Mouse (Mus musculus): ENCODE measurements at regions not wholly inside any gene's neighbourhood (a gene's known extent, or its start where the extent isn't known, plus 50 kb on each side); places are given as distances from the start of the nearest gene placed in this dataset.

- no peaks in the 10 kb centered on the region for H3K27me3 ChIP-seq (ENCODE audit: control insufficient read depth, insufficient read depth, low read length)
- DNase-seq (ENCODE audit: low spot score, missing footprints) (peak; percentile 60), ATAC-seq (ENCODE audit: low FRiP score) (no peak)
- no peak overlapping the region for H3K27ac ChIP-seq (ENCODE audit: low read depth, low read length)
- no peak overlapping the region for H3K4me2 ChIP-seq
- H3K9me3 ChIP-seq (ENCODE audit: control insufficient read depth, low read length), result no peaks in the 10 kb centered on the region
- no peak overlapping the region for H3K9ac ChIP-seq (ENCODE audit: low read length)
- no peak overlapping the region for H3K4me3 ChIP-seq (ENCODE audit: low read depth, low read length)
- H3K36me3 ChIP-seq (ENCODE audit: control insufficient read depth, insufficient read depth, low read length), result no peaks in the 10 kb centered on the region
- no peaks in the 10 kb centered on the region for H3K4me1 ChIP-seq (ENCODE audit: control insufficient read depth, insufficient read depth, low read length)
- whole genome bisulfite sequencing, result 90% methylated on average over 10 of the region's 10 CpGs
Measured at GRCm38 (mm10) chr14:78428233-78429019, 108.2 kb downstream of the Akap11 start.

- H3K27ac ChIP-seq (ENCODE audit: low read depth, low read length), result no peak overlapping the region
- H3K4me1 ChIP-seq (ENCODE audit: control insufficient read depth, insufficient read depth, low read length), result no peaks in the 10 kb centered on the region
- H3K36me3 ChIP-seq (ENCODE audit: control insufficient read depth, insufficient read depth, low read length), result no peaks in the 10 kb centered on the region
- H3K4me3 ChIP-seq (ENCODE audit: low read depth, low read length), result no peak overlapping the region
- no peak overlapping the region for H3K4me2 ChIP-seq
- ATAC-seq (ENCODE audit: low FRiP score), result no peak
- WGBS, result 78% methylated on average over 3 of the region's 3 CpGs
- no peak overlapping the region for H3K9ac ChIP-seq (ENCODE audit: low read length)
- H3K9me3 ChIP-seq (ENCODE audit: control insufficient read depth, low read length), result no peaks in the 10 kb centered on the region
- no peaks in the 10 kb centered on the region for H3K27me3 ChIP-seq (ENCODE audit: control insufficient read depth, insufficient read depth, low read length)
- DNase-seq (ENCODE audit: low spot score, missing footprints), result no peak
Measured at GRCm38 (mm10) chr14:78427062-78427461, 109.5 kb downstream of the Akap11 start.

DNA sequence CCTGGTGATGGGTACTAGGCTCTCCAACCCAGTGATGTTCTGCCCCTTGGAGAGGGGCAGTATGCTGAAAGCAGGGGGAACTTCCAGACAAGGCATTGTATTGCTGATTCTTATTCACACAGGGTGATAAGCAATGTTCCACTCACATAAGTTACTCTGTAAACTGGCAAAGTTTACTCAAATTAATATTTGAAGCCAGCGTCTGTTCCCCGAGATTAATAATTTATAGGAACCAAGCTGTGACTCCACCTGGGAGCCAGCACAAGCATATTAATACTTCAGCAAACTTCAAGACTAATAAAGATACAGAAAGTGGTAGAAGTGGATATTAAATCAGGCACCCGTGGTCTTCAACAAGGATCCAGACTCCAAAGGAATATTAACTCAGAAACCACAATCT lies 114.0 kb downstream of the Akap11 start:
- H3K9ac ChIP-seq (ENCODE audit: low read length), result no peak overlapping the region
- no peak overlapping the region for H3K4me2 ChIP-seq
- 83% methylated on average over 3 of the region's 3 CpGs for WGBS
- H3K9me3 ChIP-seq (ENCODE audit: control insufficient read depth, low read length), result no peaks in the 10 kb centered on the region
- no peak for ATAC-seq (ENCODE audit: low FRiP score)
- H3K4me3 ChIP-seq (ENCODE audit: low read depth, low read length), result no peak overlapping the region
- peak; percentile 17 for DNase-seq (ENCODE audit: low spot score, missing footprints)
- H3K27ac ChIP-seq (ENCODE audit: low read depth, low read length), result no peak overlapping the region
- no peaks in the 10 kb centered on the region for H3K27me3 ChIP-seq (ENCODE audit: control insufficient read depth, insufficient read depth, low read length)
- H3K36me3 ChIP-seq (ENCODE audit: control insufficient read depth, insufficient read depth, low read length), result no peaks in the 10 kb centered on the region
- no peaks in the 10 kb centered on the region for H3K4me1 ChIP-seq (ENCODE audit: control insufficient read depth, insufficient read depth, low read length)

DNA sequence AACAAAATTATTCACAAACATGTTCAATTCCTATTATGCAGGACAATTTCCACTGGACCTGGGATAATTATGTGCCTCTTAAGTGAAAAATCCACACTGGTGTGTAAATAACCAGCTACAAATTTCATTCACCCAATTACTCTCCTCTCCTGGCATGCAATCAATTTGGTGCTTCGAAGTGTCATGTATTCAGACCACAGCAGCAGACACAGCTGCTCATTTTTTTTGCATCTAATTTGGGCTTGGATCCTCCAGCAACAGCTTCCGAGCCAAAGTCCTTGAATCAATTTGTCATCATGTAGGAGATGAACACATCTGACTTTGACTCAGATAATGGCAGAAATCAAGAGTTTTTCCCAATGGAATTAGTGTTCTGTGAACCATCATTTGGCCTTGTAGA lies 113.1 kb upstream of the Tnfsf11 start:
- WGBS, result 80% methylated on average over 2 of the region's 2 CpGs
- H3K9me3 ChIP-seq (ENCODE audit: control insufficient read depth, low read length), result no peaks in the 10 kb centered on the region
- no peak overlapping the region for H3K9ac ChIP-seq (ENCODE audit: low read length)
- DNase-seq (ENCODE audit: low spot score, missing footprints) (peak; percentile 45), ATAC-seq (ENCODE audit: low FRiP score) (no peak)
- no peaks in the 10 kb centered on the region for H3K4me1 ChIP-seq (ENCODE audit: control insufficient read depth, insufficient read depth, low read length)
- H3K36me3 ChIP-seq (ENCODE audit: control insufficient read depth, insufficient read depth, low read length), result no peaks in the 10 kb centered on the region
- H3K4me3 ChIP-seq (ENCODE audit: low read depth, low read length), result no peak overlapping the region
- H3K27ac ChIP-seq (ENCODE audit: low read depth, low read length), result no peak overlapping the region
- H3K27me3 ChIP-seq (ENCODE audit: control insufficient read depth, insufficient read depth, low read length), result no peaks in the 10 kb centered on the region
- no peak overlapping the region for H3K4me2 ChIP-seq

- 87% methylated on average over 3 of the region's 3 CpGs for WGBS
- Histone ChIP-seq H3K27ac (ENCODE audit: low read depth, low read length) (no peak overlapping the region), H3K36me3 (ENCODE audit: control insufficient read depth, insufficient read depth, low read length) (no peaks in the 10 kb centered on the region), H3K4me2 (no peak overlapping the region), H3K9ac (ENCODE audit: low read length) (no peak overlapping the region), H3K4me3 (ENCODE audit: low read depth, low read length) (no peak overlapping the region), H3K4me1 (ENCODE audit: control insufficient read depth, insufficient read depth, low read length) (no peaks in the 10 kb centered on the region), H3K27me3 (ENCODE audit: control insufficient read depth, insufficient read depth, low read length) (no peaks in the 10 kb centered on the region), H3K9me3 (ENCODE audit: control insufficient read depth, low read length) (no peaks in the 10 kb centered on the region)
- DNase-seq (ENCODE audit: low spot score, missing footprints), result peak; percentile 59
- ATAC-seq (ENCODE audit: low FRiP score), result no peak
Measured at GRCm38 (mm10) chr14:78420176-78420575, 112.3 kb upstream of the Tnfsf11 start.

- Histone ChIP-seq H3K9ac (ENCODE audit: low read length) (no peak overlapping the region), H3K36me3 (ENCODE audit: control insufficient read depth, insufficient read depth, low read length) (no peaks in the 10 kb centered on the region), H3K4me3 (ENCODE audit: low read depth, low read length) (no peak overlapping the region), H3K27me3 (ENCODE audit: control insufficient read depth, insufficient read depth, low read length) (no peaks in the 10 kb centered on the region), H3K4me2 (no peak overlapping the region), H3K27ac (ENCODE audit: low read depth, low read length) (no peak overlapping the region), H3K4me1 (ENCODE audit: control insufficient read depth, insufficient read depth, low read length) (no peaks in the 10 kb centered on the region), H3K9me3 (ENCODE audit: control insufficient read depth, low read length) (no peaks in the 10 kb centered on the region)
- DNase-seq (ENCODE audit: low spot score, missing footprints) (no peak), ATAC-seq (ENCODE audit: low FRiP score) (no peak)
- 77% methylated on average over 3 of the region's 3 CpGs for WGBS
Measured at GRCm38 (mm10) chr14:78405568-78405967, 97.7 kb upstream of the Tnfsf11 start.

GRCm38 (mm10) chr14:78397914-78398313 lies 90.1 kb upstream of the Tnfsf11 start:
- ATAC-seq (ENCODE audit: low FRiP score) (no peak), DNase-seq (ENCODE audit: low spot score, missing footprints) (peak; percentile 37)
- no peaks in the 10 kb centered on the region for H3K4me1 ChIP-seq (ENCODE audit: control insufficient read depth, insufficient read depth, low read length)
- H3K9ac ChIP-seq (ENCODE audit: low read length), result no peak overlapping the region
- 89% methylated on average over 2 of the region's 2 CpGs for WGBS
- no peak overlapping the region for H3K4me2 ChIP-seq
- no peak overlapping the region for H3K27ac ChIP-seq (ENCODE audit: low read depth, low read length)
- no peak overlapping the region for H3K4me3 ChIP-seq (ENCODE audit: low read depth, low read length)
- no peaks in the 10 kb centered on the region for H3K9me3 ChIP-seq (ENCODE audit: control insufficient read depth, low read length)
- H3K27me3 ChIP-seq (ENCODE audit: control insufficient read depth, insufficient read depth, low read length), result no peaks in the 10 kb centered on the region
- no peaks in the 10 kb centered on the region for H3K36me3 ChIP-seq (ENCODE audit: control insufficient read depth, insufficient read depth, low read length)

- H3K9me3 ChIP-seq (ENCODE audit: control insufficient read depth, low read length), result no peaks in the 10 kb centered on the region
- no peak overlapping the region for H3K27ac ChIP-seq (ENCODE audit: low read depth, low read length)
- H3K4me2 ChIP-seq, result no peak overlapping the region
- no peaks in the 10 kb centered on the region for H3K4me1 ChIP-seq (ENCODE audit: control insufficient read depth, insufficient read depth, low read length)
- no peak overlapping the region for H3K9ac ChIP-seq (ENCODE audit: low read length)
- 96% methylated on average over 6 of the region's 6 CpGs for WGBS
- H3K4me3 ChIP-seq (ENCODE audit: low read depth, low read length), result no peak overlapping the region
- H3K27me3 ChIP-seq (ENCODE audit: control insufficient read depth, insufficient read depth, low read length), result no peaks in the 10 kb centered on the region
- H3K36me3 ChIP-seq (ENCODE audit: control insufficient read depth, insufficient read depth, low read length), result no peaks in the 10 kb centered on the region
- ATAC-seq (ENCODE audit: low FRiP score) (no peak), DNase-seq (ENCODE audit: low spot score, missing footprints) (peak; percentile 35)
Measured at GRCm38 (mm10) chr14:78395631-78396030, 87.8 kb upstream of the Tnfsf11 start.

DNA sequence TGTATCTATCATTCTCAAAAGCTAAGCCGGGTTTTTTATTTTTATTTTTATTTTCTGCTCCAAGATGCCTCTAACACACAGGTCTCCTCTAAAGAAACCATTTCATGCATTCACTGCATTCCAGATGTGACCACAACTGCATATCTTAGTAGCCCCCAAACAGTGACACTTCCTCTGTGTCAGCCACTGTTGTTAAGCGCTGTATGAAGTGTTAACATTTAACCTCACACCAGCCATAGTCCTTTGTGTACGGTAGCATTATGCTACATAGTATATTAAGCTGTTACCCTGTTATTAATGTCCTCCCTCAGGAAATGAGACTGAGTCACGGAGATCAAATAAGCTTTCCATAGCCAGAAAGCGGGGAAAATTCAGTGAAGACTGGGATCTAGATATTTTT lies 79.2 kb upstream of the Tnfsf11 start:
- Histone ChIP-seq H3K27me3 (ENCODE audit: control insufficient read depth, insufficient read depth, low read length) (no peaks in the 10 kb centered on the region), H3K9ac (ENCODE audit: low read length) (no peak overlapping the region), H3K4me1 (ENCODE audit: control insufficient read depth, insufficient read depth, low read length) (no peaks in the 10 kb centered on the region), H3K9me3 (ENCODE audit: control insufficient read depth, low read length) (no peaks in the 10 kb centered on the region), H3K27ac (ENCODE audit: low read depth, low read length) (no peak overlapping the region), H3K4me3 (ENCODE audit: low read depth, low read length) (no peak overlapping the region), H3K4me2 (no peak overlapping the region), H3K36me3 (ENCODE audit: control insufficient read depth, insufficient read depth, low read length) (no peaks in the 10 kb centered on the region)
- WGBS, result 88% methylated on average over 5 of the region's 5 CpGs
- ATAC-seq (ENCODE audit: low FRiP score), result no peak
- no peak for DNase-seq (ENCODE audit: low spot score, missing footprints)

All from midbrain, embryonic 11.5 days (tissue).